Mouse (Mus musculus) MEL (cell line): Measurements from ENCODE around the gene 4930579F01Rik. TPM values are rescaled to one million over a fixed set of nuclear protein-coding genes. Genes with fewer than 3 reads are reported as not detected.

Source experiments
- DNase-seq: peaks from one replicate; pipeline ENCODE4 v3.0.0; 2011; ENCODE audit warnings: low read depth, low spot score
- H3K27ac ChIP-seq: 2 replicates; pipeline ENCODE4 v1.5.1; 2012; ENCODE audit warnings: low read depth, mild to moderate bottlenecking, control low read depth, low read length, moderate library complexity; ENCODE audit not compliant: control insufficient read depth
- H3K27me3 ChIP-seq, 2 experiments: fragments of 150-350 bp in 1 of 2; sonication (generic) in 1 of 2; 2 replicates each; pipeline ENCODE4 v1.6.1; 2012; ENCODE audit warnings: low read length in 2 of 2, mild to moderate bottlenecking in 2 of 2, improper control_type of control experiment in 1 of 2, moderate library complexity in 1 of 2; ENCODE audit not compliant: insufficient read depth in 2 of 2, control insufficient read depth in 1 of 2
- H3K36me3 ChIP-seq, 2 experiments: 2 replicates each; pipeline ENCODE4 v1.6.1; 2012 to 2014; ENCODE audit warnings: low read length in 2 of 2, improper control_type of control experiment in 1 of 2, inconsistent platforms in 1 of 2, mild to moderate bottlenecking in 1 of 2; ENCODE audit not compliant: insufficient read depth in 2 of 2, control insufficient read depth in 1 of 2
- H3K4me1 ChIP-seq, 2 experiments: fragments of 150-350 bp in 1 of 2; sonication (generic) in 1 of 2; 2 replicates each; pipeline ENCODE4 v1.6.1; 2012; ENCODE audit warnings: low read length in 2 of 2, improper control_type of control experiment in 1 of 2, mild to moderate bottlenecking in 1 of 2; ENCODE audit not compliant: insufficient read depth in 2 of 2, control insufficient read depth in 1 of 2
- H3K4me3 ChIP-seq, 2 experiments: fragments of 150-350 bp in 1 of 2; sonication (generic) in 1 of 2; 2 replicates each; pipeline ENCODE4 v1.5.1; 2012; ENCODE audit warnings: low read depth in 2 of 2, low read length in 2 of 2, mild to moderate bottlenecking in 2 of 2, moderate library complexity in 2 of 2, control low read depth in 1 of 2, improper control_type of control experiment in 1 of 2; ENCODE audit not compliant: control insufficient read depth in 1 of 2, insufficient read depth in 1 of 2
- H3K79me2 ChIP-seq: 2 replicates; pipeline ENCODE4 v1.6.1; 2012; ENCODE audit warnings: mild to moderate bottlenecking, low read length, moderate library complexity; ENCODE audit not compliant: control insufficient read depth, poor library complexity, insufficient read depth
- H3K9ac ChIP-seq: 2 replicates; pipeline ENCODE4 v1.6.1; 2012; ENCODE audit warnings: low read depth, mild to moderate bottlenecking, control low read depth, low read length, moderate library complexity; ENCODE audit not compliant: control insufficient read depth, poor library complexity, severe bottlenecking
- H3K9me3 ChIP-seq: fragments of 150-350 bp; sonication (generic); replicated peaks from 2 replicates; pipeline ENCODE4 v1.6.1; 2012; ENCODE audit warnings: mild to moderate bottlenecking, low read length, improper control_type of control experiment, moderate library complexity; ENCODE audit not compliant: insufficient read depth
- CHD2 ChIP-seq: IDR thresholded peaks from 2 replicates; pipeline ENCODE4 v1.6.1; 2011; ENCODE audit warnings: low read length, improper control_type of control experiment
- HCFC1 ChIP-seq: IDR thresholded peaks from 2 replicates; pipeline ENCODE4 v1.6.1; 2012; ENCODE audit warnings: low read depth, mild to moderate bottlenecking, inconsistent platforms, low read length, improper control_type of control experiment, moderate library complexity
- JUND ChIP-seq: IDR thresholded peaks from 2 replicates; pipeline ENCODE4 v1.6.1; 2011; ENCODE audit warnings: low read depth, mild to moderate bottlenecking, improper control_type of control experiment, low read length
- KAT2A ChIP-seq: conservative IDR thresholded peaks from 2 replicates; pipeline ENCODE4 v1.6.1; 2012; ENCODE audit warnings: low read depth, low read length, improper control_type of control experiment, inconsistent platforms
- NELFE ChIP-seq: IDR thresholded peaks from 2 replicates; pipeline ENCODE4 v1.6.1; 2011; ENCODE audit warnings: low read depth, low read length, improper control_type of control experiment
- NRF1 ChIP-seq: IDR thresholded peaks from 2 replicates; pipeline ENCODE4 v1.6.1; 2014; ENCODE audit warnings: low read depth, mild to moderate bottlenecking, inconsistent platforms, low read length, improper control_type of control experiment, moderate library complexity; ENCODE audit not compliant: poor library complexity, insufficient read depth, severe bottlenecking
- POLR2AphosphoS2 ChIP-seq: IDR thresholded peaks from 2 replicates; pipeline ENCODE4 v1.6.1; 2011; ENCODE audit warnings: low read length, improper control_type of control experiment
- POLR2AphosphoS5 ChIP-seq: IDR thresholded peaks from 2 replicates; pipeline ENCODE4 v1.6.1; 2012; ENCODE audit warnings: low read depth, borderline replicate concordance, mild to moderate bottlenecking, inconsistent platforms, low read length, moderate library complexity, mixed read lengths
- TAL1 ChIP-seq: IDR thresholded peaks from 2 replicates; pipeline ENCODE4 v1.6.1; 2012; ENCODE audit warnings: mild to moderate bottlenecking, inconsistent platforms, low read length, moderate library complexity, mixed read lengths
- TBP ChIP-seq: IDR thresholded peaks from 2 replicates; pipeline ENCODE4 v1.8.0; 2011; ENCODE audit warnings: low read depth, low read length, improper control_type of control experiment
- TCF12 ChIP-seq: IDR thresholded peaks from 2 replicates; pipeline ENCODE4 v1.6.1; 2014; ENCODE audit warnings: low read depth, mild to moderate bottlenecking, inconsistent platforms, low read length, improper control_type of control experiment, moderate library complexity
- USF1 ChIP-seq: IDR thresholded peaks from 2 replicates; pipeline ENCODE4 v1.6.1; 2014; ENCODE audit warnings: low read depth, mild to moderate bottlenecking, inconsistent platforms, low read length, improper control_type of control experiment, moderate library complexity
- USF2 ChIP-seq, 2 experiments: IDR thresholded peaks; 2 replicates each; pipeline ENCODE4 v1.6.1; 2011 to 2012; ENCODE audit warnings: improper control_type of control experiment in 2 of 2, low read length in 2 of 2, borderline replicate concordance in 1 of 2, inconsistent platforms in 1 of 2, low read depth in 1 of 2, mild to moderate bottlenecking in 1 of 2; ENCODE audit not compliant: insufficient read depth in 1 of 2
- ZC3H11A ChIP-seq: IDR thresholded peaks from 2 replicates; pipeline ENCODE4 v1.6.1; 2012; ENCODE audit warnings: low read depth, mild to moderate bottlenecking, inconsistent platforms, low read length, improper control_type of control experiment
- ZMIZ1 ChIP-seq: IDR thresholded peaks from 2 replicates; pipeline ENCODE4 v1.6.1; 2012; ENCODE audit warnings: low read depth, mild to moderate bottlenecking, inconsistent platforms, low read length, improper control_type of control experiment, moderate library complexity
- polyA plus RNA-seq, 2 experiments: library from polyadenylated mRNA; stranded (reverse) in 1 of 2; unstranded in 1 of 2; fragments of >175 nt in 1 of 2; fragments of >200 nt in 1 of 2; gene quantifications; 2 replicates each; pipeline versions ENCODE4 v1.2.1 to v1.2.4; 2012; ENCODE audit warnings: low replicate concordance in 2 of 2, low read depth in 1 of 2; ENCODE audit not compliant: insufficient read length in 2 of 2, insufficient read depth in 1 of 2, missing spikeins in 1 of 2
- total RNA-seq: library from RNA; depleted of rRNA; stranded (reverse); fragments of 300-350 nt; gene quantifications from 2 replicates; pipeline ENCODE4 v1.2.3, GENCODE M21; 2012

The 4930579F01Rik gene
- total and polyA plus RNA-seq, 3 experiments: not detected

- Histone ChIP-seq H3K4me1 (no peaks in the 10 kb centered on the region), H3K27me3 (peaks cover 11 to 12% of the 10 kb centered on the region in 2 experiments), H3K9ac (no peak overlapping the region), H3K27ac (no peak overlapping the region), H3K4me3 (no peak overlapping the region), H3K79me2 (no peaks in the 10 kb centered on the region), H3K9me3 (no peaks in the 10 kb centered on the region), H3K36me3 (no peaks in the 10 kb centered on the region)
- no peak for DNase-seq
- TF ChIP-seq TAL1 (no peak), POLR2AphosphoS2 (no peak), ZC3H11A (no peak)
Observed at GRCm38 (mm10) chr3:138225853-138226252, 32.2 kb upstream of the 4930579F01Rik start.

DNA sequence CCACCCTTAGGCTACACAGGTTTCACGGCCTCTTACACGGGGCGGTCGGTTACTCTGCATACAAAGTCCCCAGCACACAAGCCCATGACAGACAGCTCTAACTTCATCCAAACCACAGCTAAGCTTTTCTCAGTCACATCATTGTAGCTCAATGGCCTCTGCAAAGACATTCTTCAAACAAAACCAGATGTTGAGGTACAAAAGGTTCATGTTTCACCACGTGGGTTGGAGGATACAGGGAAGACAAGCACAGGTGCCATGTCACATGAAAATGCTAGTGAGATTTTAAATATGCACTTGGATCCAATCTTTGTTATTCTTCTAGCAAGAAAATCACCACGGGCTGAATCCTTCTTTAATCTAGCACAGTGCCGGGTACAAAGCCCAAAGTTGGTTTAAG, 31.7 kb upstream of the 4930579F01Rik start:
- TF ChIP-seq HCFC1 (no peak), TCF12 (no peak), KAT2A (no peak), ZMIZ1 (no peak), USF1 (no peak), NRF1 (no peak), POLR2AphosphoS2 (no peak)
- Histone ChIP-seq H3K27ac (no peak overlapping the region), H3K9me3 (no peaks in the 10 kb centered on the region), H3K9ac (no peak overlapping the region), H3K27me3 (peaks cover 10 to 12% of the 10 kb centered on the region in 2 experiments), H3K36me3 (no peaks in the 10 kb centered on the region), H3K4me3 (no peak overlapping the region), H3K4me1 (no peaks in the 10 kb centered on the region), H3K79me2 (no peaks in the 10 kb centered on the region)
- no peak for DNase-seq

- no peak for DNase-seq
- H3K4me3 ChIP-seq: no peak overlapping the region
- peaks cover 8 to 10% of the 10 kb centered on the region in 2 experiments for H3K27me3 ChIP-seq
- no peak overlapping the region for H3K9ac ChIP-seq
- no peak for TF ChIP-seq ZMIZ1
- TF ChIP-seq JUND: no peak
- no peak for TF ChIP-seq HCFC1
- no peak for TF ChIP-seq NELFE
- no peak for TF ChIP-seq KAT2A
- no peak for TF ChIP-seq TCF12
- no peak for TF ChIP-seq NRF1
- TF ChIP-seq USF2 (IDR thresholded peaks at IDR 0.05; ENCODE audit: borderline replicate concordance in 1 of 2, insufficient read depth in 1 of 2, low read depth in 1 of 2, low read length in 2 of 2): no peak
- no peak for TF ChIP-seq POLR2AphosphoS5
- TF ChIP-seq CHD2: no peak
- no peak for TF ChIP-seq TBP
- TF ChIP-seq, all 39 proteins: peak for 0
- no peak overlapping the region for H3K27ac ChIP-seq
- H3K4me1 ChIP-seq: no peaks in the 10 kb centered on the region
- no peaks in the 10 kb centered on the region for H3K36me3 ChIP-seq
- no peaks in the 10 kb centered on the region for H3K9me3 ChIP-seq
- no peaks in the 10 kb centered on the region for H3K79me2 ChIP-seq
Observed at GRCm38 (mm10) chr3:138224363-138224954, 30.8 kb upstream of the 4930579F01Rik start.
